Mouse (Mus musculus) cerebellum, postnatal 36 days (tissue): ENCODE data around the gene Gm20547.
"Not testable (repeated sequence)": the region's sequence is repeated elsewhere in the genome, so short reads cannot be mapped to it uniquely, and the experiment has no call there.

ENCODE experiments used
- DNase-seq, 2 experiments: peaks; one replicate each; pipeline ENCODE4 v3.0.0; 2021 to 2022; ENCODE audit warnings: mixed read lengths in 2 of 2

The Gm20547 gene

GRCm38 (mm10) chr17:34849722-34850516, 31.9 kb downstream of the Gm20547 start, which contains the start of the genes Skiv2l and Nelfe:
Gene Skiv2l, minus strand, starts transcription at chr17:34850210.
Gene Nelfe, plus strand, starts transcription at chr17:34850391.
- DNase-seq = peak; percentile 96 to 99

GRCm38 (mm10) chr17:34847615-34848014, 34.2 kb downstream of the Gm20547 start:
- no peak for DNase-seq

- DNase-seq = no peak
Observed at GRCm38 (mm10) chr17:34847192-34847591, 34.6 kb downstream of the Gm20547 start.

- DNase-seq = no peak
Observed at GRCm38 (mm10) chr17:34844884-34845283, 37.0 kb downstream of the Gm20547 start.

GRCm38 (mm10) chr17:34840736-34841307, 41.0 kb downstream of the Gm20547 start:
- no peak for DNase-seq

- DNase-seq = no peak
Observed at GRCm38 (mm10) chr17:34838785-34839184, 43.1 kb downstream of the Gm20547 start.

GRCm38 (mm10) chr17:34837464-34838324, 44.1 kb downstream of the Gm20547 start:
- peak in 1 of 2 experiments; percentile 26 for DNase-seq

GRCm38 (mm10) chr17:34836856-34837221, 45.0 kb downstream of the Gm20547 start, which contains the start of the genes Stk19 and Dxo:
Gene Stk19, minus strand, starts transcription at chr17:34836945.
Gene Dxo, plus strand, starts transcription at chr17:34837019.
- peak; percentile 96 to 97 for DNase-seq

GRCm38 (mm10) chr17:34836155-34836855, 45.5 kb downstream of the Gm20547 start:
- DNase-seq = no peak

GRCm38 (mm10) chr17:34830776-34831175, 51.1 kb downstream of the Gm20547 start:
- not testable (repeated sequence) for DNase-seq

- DNase-seq = no peak
Observed at GRCm38 (mm10) chr17:34814818-34815370, 66.9 kb downstream of the Gm20547 start.

- peak; percentile 46 to 49 for DNase-seq
Observed at GRCm38 (mm10) chr17:34813747-34814146, 68.1 kb downstream of the Gm20547 start.

- no peak for DNase-seq
Observed at GRCm38 (mm10) chr17:34811275-34811674, 70.6 kb downstream of the Gm20547 start.

- not testable (repeated sequence) for DNase-seq
Observed at GRCm38 (mm10) chr17:34810811-34811210, 71.0 kb downstream of the Gm20547 start.

GRCm38 (mm10) chr17:34810411-34810810, 71.4 kb downstream of the Gm20547 start:
- DNase-seq = not testable (repeated sequence)

GRCm38 (mm10) chr17:34808599-34809205, 73.1 kb downstream of the Gm20547 start:
- DNase-seq = no peak

- DNase-seq = no peak
Observed at GRCm38 (mm10) chr17:34807176-34807575, 74.7 kb downstream of the Gm20547 start.
